Mouse (Mus musculus): Measurements from ENCODE around the gene Ccdc24. TPM values are rescaled to one million over a fixed set of nuclear protein-coding genes. Genes with fewer than 3 reads are reported as not detected.

Gene Ccdc24
- total RNA-seq, 2 experiments from 2014 or later = 0.96 to 1.4 TPM

DNA sequence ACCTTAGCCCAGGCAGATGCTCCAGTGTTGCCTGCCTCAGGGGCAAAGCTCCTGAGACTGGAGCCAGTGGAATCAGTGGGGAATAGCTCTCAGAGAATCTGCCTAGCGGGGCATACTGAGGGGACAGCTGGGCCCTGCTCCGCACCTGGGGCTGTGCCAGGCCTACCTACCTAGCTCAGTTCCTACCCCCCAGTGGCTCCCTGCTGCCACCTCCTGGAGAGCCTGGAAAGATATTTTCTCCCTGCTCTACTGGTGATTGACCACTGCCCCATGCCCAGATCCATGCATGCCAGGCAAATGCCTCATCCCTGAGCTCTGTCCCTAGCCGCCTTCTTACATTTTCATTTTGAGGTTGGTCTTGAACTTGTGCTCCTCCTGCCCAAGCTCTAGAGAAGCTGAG is 13.6 kb downstream of the Ccdc24 start:
- DNase-seq (ENCODE audit: low spot score in 2 of 2) = peak in 1 of 2 experiments; percentile 40

DNA sequence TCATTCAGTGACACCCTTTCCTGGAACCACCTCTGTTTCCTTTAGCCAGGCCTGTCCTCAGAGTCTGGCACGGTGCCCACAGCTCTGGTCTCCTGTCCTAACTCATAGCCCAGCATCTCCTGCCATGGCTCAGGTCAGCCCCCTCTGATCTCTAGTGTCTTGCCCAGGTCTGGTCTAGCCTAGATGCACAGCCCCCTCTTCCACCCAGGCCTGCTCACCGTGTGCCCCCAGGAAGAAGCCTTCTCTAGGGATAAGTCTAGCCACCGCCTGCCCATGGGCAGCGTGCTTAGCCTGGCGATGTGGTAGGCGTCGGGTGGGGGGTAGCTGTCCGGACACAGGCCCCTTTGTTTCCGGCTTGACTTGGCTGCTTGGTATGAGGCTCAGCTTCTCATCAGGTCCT is 17.2 kb downstream of the Ccdc24 start:
- DNase-seq (ENCODE audit: low spot score in 2 of 2) = no peak

DNA sequence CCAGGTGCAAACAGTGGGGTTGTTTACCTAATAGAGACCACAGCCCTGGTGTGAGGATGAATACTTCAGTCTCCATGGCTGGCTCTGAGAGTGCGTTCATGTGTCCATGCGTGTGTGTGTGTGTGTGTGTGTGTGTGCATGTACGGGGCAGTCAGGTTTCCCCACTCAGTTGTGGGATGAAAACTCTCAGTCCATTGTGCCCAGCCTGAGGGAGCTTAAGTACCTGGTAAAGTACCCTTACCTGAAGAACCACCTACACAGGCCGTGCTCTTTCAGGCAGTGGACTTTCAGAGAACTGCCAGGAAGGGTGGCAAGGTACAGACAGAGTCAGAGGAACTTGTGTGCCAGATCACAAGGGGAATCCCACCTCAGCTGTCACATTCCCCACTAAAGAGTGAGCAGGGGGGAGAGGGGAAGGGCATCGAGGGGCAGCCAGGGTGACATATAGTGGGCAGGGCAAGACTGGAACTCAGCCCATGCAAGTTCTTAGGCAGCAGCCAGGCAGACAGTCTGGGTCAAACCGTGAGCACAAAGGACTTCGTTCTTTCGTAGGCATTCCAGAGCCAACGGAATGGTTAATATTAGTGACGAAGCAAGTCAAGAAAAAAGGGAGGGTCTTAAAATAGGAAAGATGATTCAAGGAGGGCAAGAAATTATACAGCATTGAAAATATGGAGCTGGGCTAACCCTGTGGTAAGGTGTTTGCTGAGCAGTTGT is 20.0 kb downstream of the Ccdc24 start:
- no peak for DNase-seq (ENCODE audit: low spot score in 2 of 2)

DNA sequence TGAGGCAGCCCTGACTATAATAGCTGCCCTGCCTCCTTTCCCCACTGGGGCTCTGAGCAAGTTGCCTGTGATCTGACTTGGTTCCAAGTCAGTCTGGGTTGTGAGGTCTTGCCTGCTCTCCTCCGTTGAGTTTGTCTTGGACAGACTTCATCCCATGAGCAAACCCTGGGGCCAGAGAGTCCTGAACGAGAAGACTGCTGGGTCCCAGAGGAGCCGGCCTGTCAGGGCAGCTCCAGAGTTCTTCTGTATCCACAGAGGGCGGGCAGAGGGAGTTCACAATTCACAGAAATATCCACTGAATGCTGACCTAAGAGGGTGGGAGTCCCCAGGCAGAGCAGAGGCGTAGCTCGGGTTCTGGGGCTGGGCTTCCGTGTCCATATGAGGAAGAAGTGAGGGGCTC is 21.5 kb downstream of the Ccdc24 start:
- no peak for DNase-seq (ENCODE audit: low spot score in 2 of 2)

DNA sequence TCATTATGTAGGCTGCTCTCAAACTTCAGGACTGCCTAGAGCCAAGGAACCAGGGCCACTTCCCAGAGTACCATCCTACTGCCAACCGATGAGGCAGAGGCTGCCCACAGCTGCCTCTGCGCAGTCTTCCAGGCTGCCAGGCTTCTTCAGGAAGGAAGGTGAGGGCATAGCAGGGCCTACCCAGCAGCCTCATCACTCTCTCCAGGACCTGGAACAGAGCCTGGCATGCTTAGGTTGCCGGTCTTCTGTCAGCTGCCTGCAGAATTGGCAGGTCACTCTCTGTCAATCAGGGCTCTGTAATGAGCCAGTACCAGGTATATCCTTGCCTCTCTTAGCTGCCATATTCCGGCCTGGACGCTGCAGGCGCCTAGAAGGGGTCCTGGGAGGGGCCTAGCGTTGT is 22.2 kb downstream of the Ccdc24 start:
- DNase-seq (ENCODE audit: low spot score in 2 of 2) = no peak

DNA sequence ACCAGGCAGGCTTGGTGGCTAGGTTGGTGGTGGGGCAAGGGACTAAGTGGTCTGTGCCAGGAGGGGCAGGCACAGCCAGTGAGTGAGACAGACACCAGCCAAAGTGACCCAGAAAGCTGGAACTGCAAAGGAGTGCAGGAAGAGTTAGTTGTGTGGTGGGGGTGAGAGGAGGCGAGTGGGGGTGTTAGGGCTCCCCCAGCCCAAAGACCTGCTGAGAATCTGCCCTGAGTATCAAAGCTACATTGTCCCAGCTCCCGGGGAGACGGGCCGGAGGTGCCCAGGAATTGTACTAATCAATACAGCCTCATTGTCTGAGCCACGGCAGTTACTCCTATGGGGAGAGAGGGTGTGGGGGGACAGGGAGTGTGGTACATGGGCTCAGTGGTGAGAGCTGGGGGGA is 22.9 kb downstream of the Ccdc24 start:
- DNase-seq (ENCODE audit: low spot score in 2 of 2) = no peak

DNA sequence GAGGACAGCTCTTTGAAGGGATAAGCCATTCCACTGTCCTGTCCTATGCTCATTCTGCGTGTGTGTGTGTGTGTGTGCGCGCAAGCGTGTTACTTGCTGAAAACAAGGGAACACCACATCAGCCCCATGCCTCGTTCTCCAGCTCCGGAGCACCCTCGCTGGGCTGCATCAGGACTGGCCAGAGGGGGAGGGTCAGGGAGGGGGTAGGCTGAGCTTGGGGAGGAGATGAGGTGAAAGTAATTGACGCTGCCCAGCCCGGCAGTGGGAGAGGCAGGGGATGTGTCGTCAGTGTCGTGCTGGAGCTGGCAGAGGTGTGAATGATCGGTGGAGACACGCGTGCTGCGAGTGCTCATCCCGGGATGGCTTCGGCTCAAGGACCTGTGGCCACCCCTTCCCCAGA is 23.3 kb downstream of the Ccdc24 start:
- no peak for DNase-seq (ENCODE audit: low spot score in 2 of 2)

DNA sequence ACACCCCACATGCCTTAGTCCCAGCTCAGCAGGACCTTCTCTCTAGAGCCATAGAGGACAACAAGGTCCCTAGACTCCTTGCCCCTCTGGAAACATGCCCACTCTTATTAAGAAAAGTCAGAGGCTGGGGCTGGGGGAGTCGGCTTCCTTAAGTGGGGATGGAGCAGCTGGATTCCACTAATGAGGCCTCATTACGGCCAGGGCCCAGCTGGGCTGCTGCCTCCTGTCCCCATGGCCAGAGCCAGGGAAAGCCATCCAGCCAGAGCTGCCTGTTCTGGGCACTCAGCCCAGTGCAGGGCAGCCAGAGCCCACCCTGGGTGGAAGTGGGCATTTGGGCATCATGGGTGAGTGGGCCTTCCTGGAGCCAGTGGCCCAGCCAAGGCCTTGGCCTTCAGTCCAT is 25.3 kb downstream of the Ccdc24 start:
- DNase-seq (ENCODE audit: low spot score in 2 of 2) = no peak

DNA sequence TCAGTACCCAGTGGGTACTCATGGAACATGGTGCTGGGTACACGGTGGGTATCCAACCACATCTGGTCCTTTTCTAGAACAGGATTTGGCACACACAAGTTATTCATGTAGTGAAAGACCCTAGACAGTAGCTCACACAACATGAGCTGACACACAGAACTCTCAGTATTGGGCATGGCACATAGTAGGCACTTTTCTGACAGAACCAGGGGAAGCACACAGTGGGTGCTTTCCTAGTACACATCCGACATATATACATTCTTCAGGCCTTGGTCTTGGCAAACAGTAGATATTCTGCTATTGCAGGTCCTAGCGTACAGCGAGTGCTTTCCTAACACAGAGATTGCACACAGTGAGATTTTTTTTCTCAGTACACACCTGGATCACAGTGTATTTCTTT is 26.1 kb downstream of the Ccdc24 start:
- no peak for DNase-seq (ENCODE audit: low spot score in 2 of 2)

DNA sequence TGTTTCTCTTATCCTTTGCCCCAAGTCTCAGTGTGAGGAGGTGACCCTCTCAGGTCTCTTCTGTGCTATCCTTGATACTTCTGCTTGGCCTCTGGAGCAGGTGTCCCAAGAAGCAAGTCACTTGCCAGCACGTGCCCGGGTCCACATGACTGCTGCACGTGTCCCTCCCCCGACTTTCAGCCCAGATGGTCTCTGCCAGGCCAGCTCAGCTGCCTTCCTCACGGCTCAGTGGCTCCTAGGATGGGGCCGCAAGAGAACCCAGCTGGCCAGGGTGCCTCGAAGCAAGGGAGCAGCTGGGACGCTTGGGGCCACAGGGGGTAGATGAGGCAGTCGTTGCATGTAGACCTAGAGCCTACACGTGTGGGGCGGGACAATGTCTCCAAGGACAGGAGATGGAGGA is 27.0 kb downstream of the Ccdc24 start:
- no peak for DNase-seq (ENCODE audit: low spot score in 2 of 2)

DNA sequence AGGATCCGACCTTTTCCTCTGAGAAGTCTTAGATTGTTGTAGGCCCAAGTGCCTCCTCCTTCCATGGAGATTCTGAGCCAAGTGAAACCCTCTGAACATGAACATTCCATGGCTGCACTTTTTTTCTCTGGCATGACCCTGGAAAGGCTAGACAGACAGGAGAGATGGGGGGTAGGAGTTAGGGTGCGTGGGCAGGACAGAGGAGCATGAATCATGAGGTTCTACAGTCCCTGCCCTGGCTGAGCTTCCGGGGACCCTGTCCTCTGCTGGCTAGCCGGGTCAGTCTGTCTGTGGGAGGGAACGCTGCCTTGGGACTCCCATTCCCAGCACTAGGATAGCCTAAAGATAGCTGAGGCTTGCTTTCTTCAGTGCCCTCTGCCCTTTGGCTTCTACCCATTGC is 27.9 kb downstream of the Ccdc24 start:
- no peak for DNase-seq (ENCODE audit: low spot score in 2 of 2)

DNA sequence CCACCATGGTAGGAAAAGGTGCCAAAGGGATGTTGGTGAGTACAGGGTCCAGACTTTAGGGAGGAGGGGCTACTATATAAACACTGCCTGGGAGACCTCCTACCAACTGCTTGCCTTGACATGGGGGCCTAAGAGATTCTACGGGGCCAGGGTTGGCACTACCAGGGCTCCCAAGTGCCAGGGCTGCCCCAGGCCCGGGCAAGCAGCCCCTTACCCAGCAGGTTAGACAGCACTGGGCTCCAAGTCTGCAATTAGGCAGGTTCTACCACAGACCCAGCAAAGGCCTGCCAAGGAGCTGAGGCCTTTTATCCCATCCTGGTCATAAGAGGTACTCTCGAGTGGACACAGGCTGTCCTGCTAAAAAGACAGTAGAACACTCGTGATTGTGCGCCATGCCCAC is 29.3 kb downstream of the Ccdc24 start:
- DNase-seq (ENCODE audit: low spot score in 2 of 2) = no peak

DNA sequence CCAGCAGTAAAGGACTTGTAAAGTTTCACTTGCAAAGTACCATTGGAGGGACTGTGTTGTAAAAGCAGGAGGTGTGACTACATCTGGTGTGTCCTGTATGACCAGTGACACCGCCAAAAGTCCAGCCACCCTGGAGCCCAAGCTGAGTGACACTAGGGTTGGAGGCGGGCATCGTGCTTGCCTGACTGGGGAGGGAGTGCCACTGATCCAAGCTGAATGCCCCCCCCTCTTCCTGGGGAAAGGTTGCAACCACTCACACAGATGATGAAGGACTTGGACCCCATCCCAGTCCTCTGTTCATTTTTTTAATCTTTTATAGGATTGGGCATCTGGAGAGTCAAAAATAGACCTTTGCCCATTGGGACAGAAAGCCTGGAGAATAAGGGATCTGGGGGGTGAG is 30.8 kb downstream of the Ccdc24 start:
- DNase-seq (ENCODE audit: low spot score in 2 of 2) = no peak

DNA sequence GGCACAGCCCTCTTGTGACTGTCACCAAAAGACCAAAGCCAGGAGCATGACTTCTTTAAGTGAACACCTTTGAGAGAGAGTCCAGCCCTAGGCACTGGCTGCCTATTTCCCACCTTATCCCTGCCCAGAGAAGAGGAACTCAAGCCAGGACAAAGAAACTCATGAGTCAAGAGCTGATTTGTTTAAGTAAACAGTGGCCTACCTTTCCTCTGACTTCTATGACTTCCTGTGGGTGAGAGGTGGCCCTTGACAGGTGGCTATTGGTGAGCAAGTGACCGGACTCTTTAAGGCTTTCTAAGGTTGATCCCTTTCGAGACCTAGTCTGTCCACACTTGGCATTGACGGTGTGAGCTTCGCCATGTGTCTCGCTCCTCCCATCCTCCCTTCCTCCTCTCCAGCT is 31.5 kb downstream of the Ccdc24 start:
- no peak for DNase-seq (ENCODE audit: low spot score in 2 of 2)

DNA sequence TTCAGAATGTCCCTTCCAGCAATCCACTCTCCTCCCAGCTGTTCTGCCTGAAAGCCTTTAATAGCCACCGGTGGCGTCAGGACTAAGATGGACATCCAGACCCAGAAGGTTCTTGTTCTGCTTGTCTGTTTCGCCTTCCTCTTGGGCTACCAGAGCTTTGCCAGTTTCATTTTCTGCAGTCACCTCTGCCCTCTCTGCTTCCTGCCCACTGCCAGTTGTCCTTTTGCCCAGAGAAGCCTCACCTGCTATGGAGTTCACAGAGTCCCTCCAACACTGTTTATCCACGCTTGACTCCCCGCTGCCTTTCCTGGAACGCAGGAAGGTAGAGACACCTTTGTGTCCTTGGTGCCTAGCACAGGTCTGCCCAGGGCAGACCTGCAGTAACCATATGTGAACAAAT is 33.0 kb downstream of the Ccdc24 start:
- no peak for DNase-seq (ENCODE audit: low spot score in 2 of 2)

DNA sequence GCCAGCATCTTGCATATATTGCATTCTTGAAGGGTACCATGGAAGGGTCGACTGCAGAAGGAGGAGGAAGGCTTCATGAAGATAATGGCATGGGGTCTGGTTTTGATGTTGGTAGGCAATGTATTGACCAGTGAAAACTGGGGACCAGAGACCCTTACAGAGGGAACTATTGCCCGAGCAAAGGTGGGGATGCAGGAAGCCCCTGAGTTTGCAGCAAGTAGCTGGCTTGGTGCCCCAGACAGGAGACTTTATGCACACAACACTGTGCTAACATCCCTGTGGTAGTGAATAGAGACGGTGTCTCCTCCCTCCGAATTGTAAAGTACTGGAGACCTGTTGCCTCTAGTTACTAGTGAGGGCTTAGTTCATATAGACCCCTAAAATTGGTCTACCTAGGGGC is 35.1 kb downstream of the Ccdc24 start:
- no peak for DNase-seq (ENCODE audit: low spot score in 2 of 2)

DNA sequence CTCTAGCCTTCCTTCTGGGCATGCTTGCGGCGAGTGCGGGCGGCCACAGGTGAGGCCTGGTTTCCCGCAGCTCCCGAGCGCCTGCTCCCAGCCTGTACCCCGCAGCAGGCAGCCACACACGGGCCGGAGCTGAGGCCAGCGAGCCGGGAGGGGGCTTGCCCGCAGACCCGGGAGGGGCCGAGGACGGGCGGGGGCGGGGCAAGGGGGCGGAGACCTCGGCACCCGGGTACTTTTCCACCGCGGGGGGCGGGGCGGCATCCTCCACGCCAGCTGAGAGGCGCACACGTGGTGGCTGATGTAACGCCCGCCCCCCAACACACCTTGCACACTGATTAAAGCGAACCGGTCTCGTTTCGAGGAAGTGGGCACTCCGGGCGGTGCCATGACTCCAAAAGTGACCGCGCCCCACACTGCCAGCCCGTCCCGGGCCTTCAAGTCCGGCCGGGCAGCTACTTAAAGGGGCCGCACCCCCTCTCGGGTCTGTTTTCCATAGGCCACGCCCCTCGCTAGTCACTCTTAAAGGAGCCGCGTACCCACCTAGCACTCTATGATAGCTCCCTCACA is 36.1 kb downstream of the Ccdc24 start:
- DNase-seq (ENCODE audit: low spot score in 2 of 2) = peak; percentile 78 to 80

DNA sequence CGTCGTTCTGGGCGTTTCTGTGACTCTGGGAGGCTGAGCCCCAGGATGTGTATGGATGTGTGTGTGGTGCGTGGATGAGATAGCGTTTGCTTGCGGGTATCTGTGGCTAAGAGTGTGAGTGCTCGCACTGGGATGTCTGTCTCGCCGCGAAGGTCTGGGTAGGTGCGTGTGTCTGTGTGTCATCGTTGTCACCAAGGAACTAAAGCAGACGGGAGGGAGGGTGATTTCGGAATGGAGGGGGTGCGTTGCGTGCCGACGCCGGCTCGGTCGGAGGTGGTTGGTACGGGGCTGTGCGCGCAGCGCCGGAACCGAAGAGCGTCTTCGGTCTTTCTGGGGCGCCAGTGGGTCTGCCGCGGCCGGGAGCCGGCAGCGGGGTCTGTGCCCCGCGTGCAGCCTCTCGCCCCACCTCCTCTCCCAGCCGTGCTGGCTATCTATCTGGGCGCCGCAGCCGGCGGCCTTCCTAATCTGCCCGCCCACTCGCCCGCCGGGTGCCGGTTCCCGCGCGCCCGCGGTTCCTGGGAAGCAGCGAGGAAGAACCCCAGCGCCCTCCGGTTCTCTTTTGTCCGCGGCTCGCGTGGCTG is 36.7 kb downstream of the Ccdc24 start:
- DNase-seq (ENCODE audit: low spot score in 2 of 2) = peak in 1 of 2 experiments; percentile 29

DNA sequence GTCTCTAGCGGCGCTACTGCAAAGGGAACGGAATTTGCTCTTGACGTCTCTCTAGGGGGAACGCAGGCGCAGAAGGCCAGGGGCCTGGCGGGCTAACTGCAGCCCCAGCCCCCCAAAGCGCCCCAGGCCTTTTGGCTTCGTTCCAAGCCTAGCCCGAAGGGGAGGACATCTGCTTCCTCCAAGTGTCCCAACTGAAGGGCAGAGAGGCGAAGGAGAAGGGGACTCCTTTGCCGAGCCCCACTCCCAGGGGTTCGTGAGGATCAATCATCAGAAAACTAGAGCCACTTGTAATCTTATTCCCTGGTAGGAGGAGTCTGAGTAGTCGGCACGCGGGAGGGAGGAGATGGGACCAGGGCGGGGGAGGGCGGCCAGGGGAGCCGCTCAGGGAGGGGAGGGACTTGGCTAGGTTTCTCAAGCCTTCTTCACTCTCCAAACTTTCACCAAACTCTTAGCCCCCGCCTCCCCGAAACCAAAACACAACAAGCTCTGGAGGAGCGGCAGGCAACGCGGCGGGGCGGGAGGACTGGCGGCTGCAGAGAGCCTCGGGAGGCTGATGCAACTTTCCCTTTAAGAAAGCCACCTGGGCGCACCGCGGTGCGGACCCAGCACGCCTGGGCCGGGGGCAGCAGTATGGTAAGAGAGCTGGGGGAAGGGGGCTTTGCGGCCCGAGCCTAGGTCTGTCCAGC is 37.4 kb downstream of the Ccdc24 start:
- peak in 1 of 2 experiments; percentile 44 for DNase-seq (ENCODE audit: low spot score in 2 of 2)

DNA sequence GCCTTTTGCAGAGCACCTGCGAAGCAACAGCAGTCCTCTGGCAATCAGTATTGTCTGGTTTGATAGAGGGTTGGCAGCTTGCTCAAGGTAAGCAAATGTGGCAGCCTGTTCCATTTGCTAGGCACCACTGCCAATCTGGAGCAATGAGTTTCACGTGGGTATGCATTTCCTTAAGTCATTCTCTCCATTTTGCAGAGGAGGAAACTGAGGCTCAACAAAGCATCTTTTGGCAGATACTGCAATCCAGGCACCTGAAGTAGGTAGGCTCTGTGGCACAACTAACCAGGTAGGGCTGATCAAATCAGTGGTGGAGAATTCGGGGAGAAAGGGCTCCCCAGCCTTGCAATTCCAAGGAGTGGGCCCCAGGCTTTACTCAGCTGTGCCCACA is 37.9 kb downstream of the Ccdc24 start, which contains the start of gene Slc6a9:
Gene Slc6a9, plus strand, starts transcription at position 50 of the 388 bp plus-strand sequence.
- DNase-seq (ENCODE audit: low spot score in 2 of 2) = no peak

DNA sequence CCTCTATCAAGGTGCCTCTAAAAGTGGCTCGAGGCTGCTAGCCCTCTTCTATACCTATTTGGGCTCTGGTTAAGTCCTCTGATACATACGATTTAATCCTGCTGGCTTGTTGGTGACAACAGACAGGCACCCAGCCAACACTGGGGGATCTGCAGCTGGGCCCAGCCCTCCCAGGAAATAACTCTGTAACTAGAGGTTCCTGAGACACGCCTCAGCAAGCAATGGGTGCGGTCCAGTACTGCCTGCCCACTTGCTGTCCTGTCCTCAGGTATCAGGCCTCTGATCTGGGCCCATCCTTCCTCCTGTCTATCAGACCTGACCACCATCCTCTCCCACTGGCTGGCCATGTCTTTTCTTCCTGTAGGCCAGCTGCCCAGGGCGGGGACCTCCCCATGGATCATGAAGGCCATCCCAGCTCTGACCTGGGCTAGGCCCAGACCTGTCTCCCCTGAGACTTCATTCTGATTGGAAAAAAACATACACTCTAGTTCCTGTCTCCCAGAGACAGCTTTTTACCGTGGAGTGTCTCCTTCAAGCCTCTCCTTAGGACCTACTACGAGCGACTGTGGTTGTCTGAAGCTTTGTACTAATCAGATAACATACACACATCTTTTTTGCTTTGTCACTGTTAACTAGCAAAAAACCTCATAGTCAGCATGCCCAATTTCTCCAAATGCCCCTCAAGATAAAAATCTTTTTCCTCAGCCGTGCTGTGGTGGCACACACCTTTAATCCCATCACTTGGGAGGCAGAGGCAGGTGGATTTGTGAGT is 40.3 kb downstream of the Ccdc24 start:
- DNase-seq (ENCODE audit: low spot score in 2 of 2) = no peak

DNA sequence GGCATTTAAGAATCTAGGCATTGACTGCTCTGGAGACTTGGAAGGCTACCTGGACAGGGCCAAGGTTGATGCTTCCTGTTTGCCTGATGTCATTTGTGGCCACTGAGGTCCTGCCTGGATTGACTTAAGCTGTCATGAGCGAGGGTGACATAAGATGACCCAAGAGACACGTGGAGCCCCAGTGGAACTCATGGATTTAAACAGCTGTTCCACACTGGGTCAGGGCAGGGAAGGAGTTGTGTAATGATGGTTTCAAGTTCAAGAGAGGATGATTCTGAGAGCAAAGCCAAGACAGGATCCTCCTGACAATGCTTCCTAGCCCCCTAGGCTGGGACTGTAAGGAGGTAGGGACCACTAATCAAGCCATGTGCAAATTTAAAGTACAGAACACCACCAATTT is 40.9 kb downstream of the Ccdc24 start:
- DNase-seq (ENCODE audit: low spot score in 2 of 2) = no peak
